Mouse (Mus musculus) midbrain, embryonic 11.5 days (tissue): ENCODE data around the gene D3Ertd254e. TPM values are rescaled to one million over a fixed set of nuclear protein-coding genes. Genes with fewer than 3 reads are reported as not detected.
A peak's percentile ranks its signal among the peaks of the same experiment; 100 is the strongest.

Experiments used
- ATAC-seq: fragments of 200-750 bp; cut with Nextera tagmentation; 2 replicates; pipeline ENCODE4 v1.8.0; 2017; ENCODE audit warnings: moderate TSS enrichment, moderate library complexity; ENCODE audit not compliant: low FRiP score
- DNase-seq: peaks from one replicate; pipeline ENCODE4 v3.0.0; 2015; ENCODE audit warnings: low spot score; ENCODE audit errors: missing footprints
- H3K27ac ChIP-seq: fragments of 300-500 bp; sonication (generic); 2 replicates; pipeline ENCODE4 v1.5.1; 2014; ENCODE audit warnings: low read depth, low read length
- H3K27me3 ChIP-seq: fragments of 300-500 bp; sonication (generic); 2 replicates; pipeline ENCODE4 v1.6.1; 2014; ENCODE audit warnings: mild to moderate bottlenecking, low read length, moderate library complexity, mixed read lengths; ENCODE audit not compliant: control insufficient read depth, insufficient read depth
- H3K36me3 ChIP-seq: fragments of 300-500 bp; sonication (generic); 2 replicates; pipeline ENCODE4 v1.6.1; 2014; ENCODE audit warnings: mild to moderate bottlenecking, low read length, moderate library complexity, mixed read lengths; ENCODE audit not compliant: control insufficient read depth, insufficient read depth
- H3K4me1 ChIP-seq: fragments of 300-500 bp; sonication (generic); 2 replicates; pipeline ENCODE4 v1.6.1; 2014; ENCODE audit warnings: low read length; ENCODE audit not compliant: control insufficient read depth, insufficient read depth
- H3K4me2 ChIP-seq: fragments of 300-500 bp; sonication (generic); 2 replicates; pipeline ENCODE4 v1.6.1; 2014; ENCODE audit warnings: mild to moderate bottlenecking, moderate library complexity
- H3K4me3 ChIP-seq: fragments of 300-500 bp; sonication (generic); 2 replicates; pipeline ENCODE4 v1.5.1; 2014; ENCODE audit warnings: low read depth, low read length
- H3K9ac ChIP-seq: fragments of 300-500 bp; sonication (generic); 2 replicates; pipeline ENCODE4 v1.6.1; 2014; ENCODE audit warnings: low read length
- H3K9me3 ChIP-seq: fragments of 300-500 bp; sonication (generic); 2 replicates; pipeline ENCODE4 v1.6.1; 2016; ENCODE audit warnings: low read length; ENCODE audit not compliant: control insufficient read depth
- WGBS: fragments of 180-500 bp; shearing (Covaris S2); extraction: QIAGEN DNeasy Blood & Tissue Kit; methylation state at CpG from one replicate; pipeline ENCODE4 v1.1.7; 2014; 5-methylcytosine and 5-hydroxymethylcytosine counted together
- polyA plus RNA-seq: library from polyadenylated mRNA; unstranded; fragments of >200 nt; fragmentation: Nextera tagmentation; extraction: Ambion mirVana; gene quantifications from 2 replicates; pipeline ENCODE4 v1.2.1, GENCODE M21; 2014

The D3Ertd254e gene
- polyA plus RNA-seq, 1 experiment from 2014 or later = 9.3 TPM

- Histone ChIP-seq H3K4me3 (no peak overlapping the region), H3K27me3 (no peaks in the 10 kb centered on the region), H3K4me1 (peaks cover 10% of the 10 kb centered on the region), H3K9me3 (no peaks in the 10 kb centered on the region; the same call in 1 of the 2 replicates), H3K36me3 (peaks cover 4% of the 10 kb centered on the region; the same call in 1 of the 2 replicates), H3K4me2 (no peak overlapping the region), H3K9ac (no peak overlapping the region), H3K27ac (no peak overlapping the region)
- ATAC-seq (no peak), DNase-seq (no peak)
- 25% methylated on average over 5 of the region's 5 CpGs for WGBS
These were observed 4.5 kb downstream of the D3Ertd254e start for GRCm38 (mm10) chr3:36155268-36155667.

DNA sequence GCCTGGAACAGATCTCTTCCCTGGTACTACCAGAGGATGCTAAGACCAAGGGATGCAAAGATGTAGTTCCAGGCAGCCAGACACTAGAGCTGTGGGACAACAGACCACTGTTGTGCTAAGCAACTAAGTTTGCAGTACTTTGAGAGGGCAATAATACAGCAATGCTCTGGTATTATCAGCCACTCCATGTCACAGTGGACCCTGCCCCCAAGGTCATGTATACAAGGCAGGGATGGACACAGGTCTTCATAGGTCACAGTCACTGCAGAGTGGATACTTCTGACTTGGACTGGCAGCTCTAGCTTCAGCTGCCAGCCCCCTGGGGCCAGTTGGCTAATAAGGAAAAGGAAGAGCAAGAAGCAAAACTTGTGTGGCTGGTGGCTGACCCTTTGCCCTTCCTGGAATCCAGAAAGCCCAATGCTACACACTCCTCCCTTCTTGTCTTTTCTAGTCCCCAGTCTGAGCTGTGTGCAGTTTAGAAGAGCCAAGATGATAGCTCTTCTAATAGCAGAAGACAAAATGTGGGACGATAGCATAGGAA lies 19.9 kb downstream of the D3Ertd254e start:
- H3K9me3 ChIP-seq = no peaks in the 10 kb centered on the region
- H3K4me2 ChIP-seq = no peak overlapping the region
- H3K36me3 ChIP-seq = peaks cover 3% of the 10 kb centered on the region
- H3K27ac ChIP-seq = no peak overlapping the region
- H3K9ac ChIP-seq = no peak overlapping the region
- H3K4me3 ChIP-seq = no peak overlapping the region
- no peaks in the 10 kb centered on the region for H3K27me3 ChIP-seq
- no peak for ATAC-seq
- 81% methylated on average over 1 of the region's 1 CpGs for WGBS
- no peaks in the 10 kb centered on the region for H3K4me1 ChIP-seq
- DNase-seq = no peak

DNA sequence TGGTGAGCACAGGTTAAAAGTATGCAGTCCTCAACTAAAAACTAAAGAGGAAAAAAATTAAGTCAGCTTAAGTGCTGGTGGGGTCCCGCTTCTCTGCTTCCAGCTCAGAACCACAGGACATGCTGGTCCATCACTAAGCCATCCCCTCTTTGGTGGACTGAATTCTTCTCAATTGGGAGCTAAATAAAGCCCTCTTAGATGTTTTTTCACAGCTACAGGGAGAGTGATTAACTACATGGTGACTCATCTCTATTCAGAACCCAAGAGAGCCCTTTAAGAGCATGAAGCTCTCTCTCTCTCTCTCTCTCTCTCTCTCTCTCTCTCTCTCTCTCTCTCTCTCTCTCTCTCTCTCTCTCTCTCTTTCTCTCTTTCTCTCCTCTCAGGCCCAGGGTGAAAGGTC lies 20.5 kb downstream of the D3Ertd254e start:
- WGBS = 83% methylated on average over 1 of the region's 1 CpGs
- DNase-seq = no peak
- no peak overlapping the region for H3K9ac ChIP-seq
- no peaks in the 10 kb centered on the region for H3K4me1 ChIP-seq
- H3K9me3 ChIP-seq = no peaks in the 10 kb centered on the region
- H3K27me3 ChIP-seq = no peaks in the 10 kb centered on the region
- H3K4me2 ChIP-seq = no peak overlapping the region
- no peak overlapping the region for H3K27ac ChIP-seq
- H3K36me3 ChIP-seq = no peaks in the 10 kb centered on the region; the same call in 1 of the 2 replicates
- no peak for ATAC-seq
- H3K4me3 ChIP-seq = no peak overlapping the region

GRCm38 (mm10) chr3:36173761-36174160 lies 22.9 kb downstream of the D3Ertd254e start:
- DNase-seq = no peak
- Histone ChIP-seq H3K4me1 (no peaks in the 10 kb centered on the region), H3K27ac (no peak overlapping the region), H3K4me2 (no peak overlapping the region), H3K27me3 (no peaks in the 10 kb centered on the region), H3K9ac (no peak overlapping the region), H3K9me3 (no peaks in the 10 kb centered on the region), H3K36me3 (no peaks in the 10 kb centered on the region), H3K4me3 (no peak overlapping the region)
- WGBS = 87% methylated on average over 2 of the region's 2 CpGs
- ATAC-seq = no peak

GRCm38 (mm10) chr3:36181519-36181918 lies 30.7 kb downstream of the D3Ertd254e start:
- Histone ChIP-seq H3K9me3 (no peaks in the 10 kb centered on the region), H3K27me3 (no peaks in the 10 kb centered on the region), H3K4me2 (no peak overlapping the region), H3K27ac (no peak overlapping the region), H3K4me1 (no peaks in the 10 kb centered on the region), H3K36me3 (no peaks in the 10 kb centered on the region), H3K9ac (no peak overlapping the region), H3K4me3 (no peak overlapping the region)
- no peak for ATAC-seq
- 15% methylated on average over 4 of the region's 4 CpGs for WGBS
- peak; percentile 93 for DNase-seq

GRCm38 (mm10) chr3:36186510-36186909 lies 35.7 kb downstream of the D3Ertd254e start:
- no peaks in the 10 kb centered on the region for H3K9me3 ChIP-seq
- DNase-seq (no peak), ATAC-seq (no peak)
- H3K4me2 ChIP-seq = no peak overlapping the region
- H3K27ac ChIP-seq = no peak overlapping the region
- H3K27me3 ChIP-seq = no peaks in the 10 kb centered on the region
- H3K9ac ChIP-seq = no peak overlapping the region
- H3K4me1 ChIP-seq = no peaks in the 10 kb centered on the region
- no peaks in the 10 kb centered on the region for H3K36me3 ChIP-seq
- 85% methylated on average over 4 of the region's 4 CpGs for WGBS
- H3K4me3 ChIP-seq = no peak overlapping the region

- no peak overlapping the region for H3K27ac ChIP-seq
- no peaks in the 10 kb centered on the region for H3K9me3 ChIP-seq
- no peak overlapping the region for H3K4me2 ChIP-seq
- no peaks in the 10 kb centered on the region for H3K4me1 ChIP-seq
- no peak for ATAC-seq
- WGBS = 93% methylated on average over 8 of the region's 8 CpGs
- H3K4me3 ChIP-seq = no peak overlapping the region
- no peaks in the 10 kb centered on the region for H3K36me3 ChIP-seq
- no peak overlapping the region for H3K9ac ChIP-seq
- DNase-seq = no peak
- H3K27me3 ChIP-seq = no peaks in the 10 kb centered on the region
These were observed 38.4 kb downstream of the D3Ertd254e start for GRCm38 (mm10) chr3:36189243-36189642.

DNA sequence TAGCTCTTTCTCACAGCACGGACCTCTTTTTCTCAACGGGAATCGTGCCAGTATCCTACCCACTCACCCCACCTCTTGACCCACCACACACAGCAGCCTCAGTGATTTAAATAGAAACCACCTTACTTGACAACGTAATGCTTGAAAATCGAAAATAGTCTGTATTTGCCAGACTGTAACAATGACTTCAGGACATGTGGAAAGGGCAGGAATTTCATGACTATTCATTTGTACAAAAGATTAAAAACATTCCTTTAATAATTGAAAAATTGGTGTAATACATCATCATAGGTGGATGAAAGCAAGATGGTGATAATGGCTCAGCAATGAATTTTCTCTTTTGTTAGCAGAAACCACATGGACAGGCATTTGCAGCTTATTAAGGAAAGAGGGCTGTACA lies 50.3 kb downstream of the D3Ertd254e start:
- H3K4me2 ChIP-seq = no peak overlapping the region
- DNase-seq = peak; percentile 56
- H3K9me3 ChIP-seq = no peaks in the 10 kb centered on the region
- H3K36me3 ChIP-seq = no peaks in the 10 kb centered on the region
- no peak overlapping the region for H3K9ac ChIP-seq
- no peak for ATAC-seq
- H3K4me1 ChIP-seq = no peaks in the 10 kb centered on the region
- no peaks in the 10 kb centered on the region for H3K27me3 ChIP-seq
- H3K27ac ChIP-seq = no peak overlapping the region
- H3K4me3 ChIP-seq = no peak overlapping the region
- WGBS = 90% methylated on average over 5 of the region's 5 CpGs

GRCm38 (mm10) chr3:36202932-36203331 lies 52.1 kb downstream of the D3Ertd254e start:
- no peak overlapping the region for H3K9ac ChIP-seq
- H3K4me1 ChIP-seq = no peaks in the 10 kb centered on the region
- ATAC-seq (no peak), DNase-seq (no peak)
- WGBS = 82% methylated on average over 7 of the region's 7 CpGs
- no peak overlapping the region for H3K4me3 ChIP-seq
- H3K36me3 ChIP-seq = no peaks in the 10 kb centered on the region
- no peak overlapping the region for H3K4me2 ChIP-seq
- H3K27me3 ChIP-seq = no peaks in the 10 kb centered on the region
- no peak overlapping the region for H3K27ac ChIP-seq
- no peaks in the 10 kb centered on the region for H3K9me3 ChIP-seq
